ENCODE assay signal across 23 mouse cellular contexts in the genomic region with DNA sequence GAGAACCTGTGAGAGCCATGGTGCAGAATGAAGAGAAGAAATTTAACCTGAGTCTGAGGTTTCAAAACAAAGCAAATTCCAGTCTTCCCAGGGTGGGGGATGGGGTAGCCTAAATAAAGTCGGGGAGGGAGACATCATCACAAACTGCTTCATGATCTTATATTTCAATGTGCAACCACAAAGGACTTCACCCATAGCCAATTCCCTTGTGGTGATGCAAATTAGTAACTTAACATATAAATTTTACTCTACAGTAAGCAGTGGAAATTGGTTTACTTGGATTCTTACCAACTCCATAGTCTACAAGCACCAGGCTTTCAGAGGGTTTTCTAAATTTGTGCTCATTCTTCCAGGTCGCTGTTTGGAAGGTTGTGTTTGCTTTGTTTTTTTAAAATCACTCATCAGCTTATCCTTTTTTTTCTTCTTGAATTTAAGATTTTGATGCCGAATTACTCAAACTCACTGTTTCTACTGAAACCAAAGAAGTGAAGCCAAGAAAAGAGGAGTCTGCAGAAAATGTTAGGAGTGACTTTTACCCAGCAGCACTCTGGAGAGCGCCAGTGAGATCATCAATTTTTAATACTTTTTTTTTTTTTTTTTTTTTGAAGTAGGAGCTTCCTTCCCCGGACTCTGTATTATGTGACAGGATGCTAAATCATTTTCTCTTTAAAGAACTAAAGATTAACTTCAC. TPM values are rescaled to one million over a fixed set of nuclear protein-coding genes. Genes with fewer than 3 reads are reported as not detected.
DNase-seq lines count a peak whose midpoint lies in the region; ATAC-seq and TF ChIP-seq lines count a peak whose summit lies in the region.
"Had no signal": no experiment of that assay in that cellular context is flagged by ENCODE, and none has a peak within 500 bp of the region (broad histone marks: within the 10 kb centered on the region; RNA-seq: fewer than 3 reads in every experiment).

No protein-coding gene starts in this region.

- TF ChIP-seq POLR2A in CH12.LX (IDR thresholded peaks at IDR 0.05; ENCODE audit: low read depth, low read length) (no peak), MEL (IDR thresholded peaks at IDR 0.05; ENCODE audit: control insufficient read depth in 1 of 2, insufficient read depth in 1 of 2, low read depth in 1 of 2, low read length in 2 of 2, poor library complexity in 1 of 2) (no peak)

- 0 out of 2 replicates have a peak, but pooled peaks cover 3% of the 10 kb centered on the region for H3K4me1 ChIP-seq in embryonic facial prominence, embryonic 14.5 days (ENCODE audit: control insufficient read depth, insufficient read depth, low read length)
- no peaks in the 10 kb centered on the region; the same call in 1 of the 2 replicates for H3K4me1 ChIP-seq in embryonic facial prominence, embryonic 10.5 days
- no peaks in the 10 kb centered on the region for H3K4me1 ChIP-seq in CH12.LX (ENCODE audit: control insufficient read depth in 1 of 2, insufficient read depth in 2 of 2)
- H3K4me1 ChIP-seq in MEL (ENCODE audit: control insufficient read depth in 1 of 2, insufficient read depth in 2 of 2, low read length in 2 of 2): peaks cover 0 to 2% of the 10 kb centered on the region in 2 experiments; a peak in 1 of 4 replicates
- no peaks in the 10 kb centered on the region for H3K4me1 ChIP-seq in forebrain, embryonic 13.5 days
- no peaks in the 10 kb centered on the region for H3K4me1 ChIP-seq in intestine, postnatal 0 days (replicated peaks; ENCODE audit: control insufficient read depth, insufficient read depth, low read length)
- H3K4me1 ChIP-seq: forebrain, embryonic 12.5 days; forebrain, embryonic 15.5 days had no signal

- no peak overlapping the region for H3K4me2 ChIP-seq in embryonic facial prominence, embryonic 14.5 days (ENCODE audit: low read depth, low read length)
- H3K4me2 ChIP-seq in CH12.LX (ENCODE audit: insufficient read depth, low read depth, poor library complexity, severe bottlenecking): no peak overlapping the region
- H3K4me2 ChIP-seq in forebrain, embryonic 13.5 days: no peak overlapping the region
- H3K4me2 ChIP-seq in intestine, postnatal 0 days (replicated peaks; ENCODE audit: low read depth): no peak overlapping the region
- H3K4me2 ChIP-seq: embryonic facial prominence, embryonic 13.5 days; forebrain, embryonic 12.5 days; forebrain, embryonic 15.5 days had no signal

- TF ChIP-seq CTCF in CH12.LX (conservative IDR thresholded peaks at IDR 0.05 in 1 of 2, IDR thresholded peaks at IDR 0.05 in 1 of 2; ENCODE audit: low read depth in 2 of 2, low read length in 2 of 2) (no peak), MEL (IDR thresholded peaks at IDR 0.05 in 2 of 3, conservative IDR thresholded peaks at IDR 0.05 in 1 of 3; ENCODE audit: control insufficient read depth in 1 of 3, insufficient read depth in 1 of 3, low read depth in 2 of 3, low read length in 3 of 3, poor library complexity in 1 of 3, severe bottlenecking in 1 of 3) (no peak)
- TF ChIP-seq CTCF in intestine, postnatal 0 days (IDR thresholded peaks at IDR 0.05; ENCODE audit: low read depth): no peak

- WGBS in embryonic facial prominence, embryonic 14.5 days: 62% methylated on average over 5 of the region's 5 CpGs
- 75% methylated on average over 5 of the region's 5 CpGs for WGBS in embryonic facial prominence, embryonic 10.5 days
- 84% methylated on average over 5 of the region's 5 CpGs for WGBS in forebrain, embryonic 13.5 days
- WGBS in intestine, postnatal 0 days: 59% methylated on average over 5 of the region's 5 CpGs

- H3K36me3 ChIP-seq in embryonic facial prominence, embryonic 14.5 days (ENCODE audit: control insufficient read depth, insufficient read depth, low read length): no peaks in the 10 kb centered on the region
- H3K36me3 ChIP-seq in embryonic facial prominence, embryonic 10.5 days (replicated peaks): no peaks in the 10 kb centered on the region
- H3K36me3 ChIP-seq in CH12.LX (replicated peaks in 1 of 2; ENCODE audit: control insufficient read depth in 1 of 2, insufficient read depth in 1 of 2, low read length in 1 of 2) (no peaks in the 10 kb centered on the region), MEL (ENCODE audit: control insufficient read depth in 1 of 2, insufficient read depth in 2 of 2, low read length in 2 of 2) (no peaks in the 10 kb centered on the region)
- no peaks in the 10 kb centered on the region for H3K36me3 ChIP-seq in forebrain, embryonic 13.5 days (ENCODE audit: poor library complexity, severe bottlenecking)
- no peaks in the 10 kb centered on the region for H3K36me3 ChIP-seq in intestine, postnatal 0 days (ENCODE audit: control insufficient read depth, insufficient read depth)
- H3K36me3 ChIP-seq: embryonic facial prominence, embryonic 13.5 days; forebrain, embryonic 12.5 days; forebrain, embryonic 15.5 days; G1E had no signal

- no peak for TF ChIP-seq RAD21 in CH12.LX (IDR thresholded peaks at IDR 0.05; ENCODE audit: low read depth, low read length)
- no peak for TF ChIP-seq RAD21 in MEL (IDR thresholded peaks at IDR 0.05; ENCODE audit: low read depth, low read length)

- H3K9me3 ChIP-seq in embryonic facial prominence, embryonic 14.5 days (ENCODE audit: control insufficient read depth, low read length): no peaks in the 10 kb centered on the region
- no peaks in the 10 kb centered on the region for H3K9me3 ChIP-seq in embryonic facial prominence, embryonic 10.5 days
- no peaks in the 10 kb centered on the region for H3K9me3 ChIP-seq in CH12.LX (replicated peaks; ENCODE audit: low read length)
- no peaks in the 10 kb centered on the region for H3K9me3 ChIP-seq in MEL (replicated peaks; ENCODE audit: insufficient read depth, low read length)
- H3K9me3 ChIP-seq in forebrain, embryonic 13.5 days (replicated peaks): no peaks in the 10 kb centered on the region
- H3K9me3 ChIP-seq in intestine, postnatal 0 days (ENCODE audit: control insufficient read depth): no peaks in the 10 kb centered on the region
- H3K9me3 ChIP-seq: embryonic facial prominence, embryonic 13.5 days; forebrain, embryonic 12.5 days; forebrain, embryonic 15.5 days; G1E had no signal

- no peak overlapping the region for H3K4me3 ChIP-seq in embryonic facial prominence, embryonic 14.5 days (ENCODE audit: low read depth, low read length)
- H3K4me3 ChIP-seq in embryonic facial prominence, embryonic 10.5 days: no peak overlapping the region
- H3K4me3 ChIP-seq in CH12.LX (replicated peaks in 1 of 3; ENCODE audit: low read depth in 2 of 3, low read length in 2 of 3, poor library complexity in 1 of 3) (no peak overlapping the region), MEL (ENCODE audit: control insufficient read depth in 1 of 2, insufficient read depth in 1 of 2, low read depth in 2 of 2, low read length in 2 of 2) (no peak overlapping the region)
- no peak overlapping the region for H3K4me3 ChIP-seq in forebrain, embryonic 13.5 days
- H3K4me3 ChIP-seq in intestine, postnatal 0 days (ENCODE audit: low read depth, low read length): no peak overlapping the region
- H3K4me3 ChIP-seq: embryonic facial prominence, embryonic 13.5 days; forebrain, embryonic 12.5 days; forebrain, embryonic 15.5 days had no signal

- in situ Hi-C loops in CH12.LX (cut with MboI; ENCODE audit: low pct_ligation_motif_present, low pct_unique_long_range_greater_than_20kb, low sequenced_read_pairs): no loop called here

- dilution Hi-C loops in CH12.LX (cut with MboI; ENCODE audit: extremely low pct_ligation_motif_present, extremely low pct_unique_long_range_greater_than_20kb, low sequenced_read_pairs): no loop called here

- H3K27ac ChIP-seq in embryonic facial prominence, embryonic 14.5 days (replicated peaks; ENCODE audit: low read depth, low read length): no peak overlapping the region
- H3K27ac ChIP-seq in embryonic facial prominence, embryonic 10.5 days (replicated peaks): no peak overlapping the region
- no peak overlapping the region for H3K27ac ChIP-seq in CH12.LX (ENCODE audit: insufficient read depth, low read depth)
- no peak overlapping the region for H3K27ac ChIP-seq in MEL (ENCODE audit: control insufficient read depth, low read depth, low read length)
- no peak overlapping the region for H3K27ac ChIP-seq in forebrain, embryonic 13.5 days
- H3K27ac ChIP-seq in intestine, postnatal 0 days (ENCODE audit: low read depth, low read length): no peak overlapping the region
- H3K27ac ChIP-seq: embryonic facial prominence, embryonic 13.5 days; forebrain, embryonic 12.5 days; forebrain, embryonic 15.5 days had no signal

- peak; percentile 63 for ATAC-seq in embryonic facial prominence, embryonic 14.5 days (ENCODE audit: low read depth)
- ATAC-seq in forebrain, embryonic 13.5 days: no peak
- ATAC-seq in intestine, postnatal 0 days: no peak
- ATAC-seq: CD4-positive, CD25-positive, alpha-beta regulatory T cell, adult 4 months; forebrain, embryonic 15.5 days; forebrain, postnatal 0 days had no signal

- TF ChIP-seq EP300 in CH12.LX (IDR thresholded peaks at IDR 0.05; ENCODE audit: low read length): no peak
- TF ChIP-seq EP300 in MEL (IDR thresholded peaks at IDR 0.05; ENCODE audit: low read depth in 1 of 2, low read length in 2 of 2): no peak

- H3K79me2 ChIP-seq in CH12.LX (replicated peaks; ENCODE audit: control insufficient read depth, extremely low read depth, insufficient read depth, poor library complexity, severe bottlenecking) (no peaks in the 10 kb centered on the region), MEL (ENCODE audit: control insufficient read depth, insufficient read depth, low read length, poor library complexity) (no peaks in the 10 kb centered on the region)

- no peak overlapping the region for H3K9ac ChIP-seq in embryonic facial prominence, embryonic 14.5 days (ENCODE audit: low read depth, low read length)
- H3K9ac ChIP-seq in CH12.LX (ENCODE audit: insufficient read depth, low read depth): no peak overlapping the region
- no peak overlapping the region for H3K9ac ChIP-seq in MEL (ENCODE audit: control insufficient read depth, low read depth, low read length, poor library complexity, severe bottlenecking)
- no peak overlapping the region for H3K9ac ChIP-seq in forebrain, embryonic 13.5 days
- no peak overlapping the region for H3K9ac ChIP-seq in intestine, postnatal 0 days (ENCODE audit: low read depth, low read length)
- H3K9ac ChIP-seq: embryonic facial prominence, embryonic 13.5 days; forebrain, embryonic 12.5 days; forebrain, embryonic 15.5 days; forebrain, postnatal 0 days had no signal

- H3K27me3 ChIP-seq in embryonic facial prominence, embryonic 14.5 days (replicated peaks; ENCODE audit: control insufficient read depth, insufficient read depth, low read length): no peaks in the 10 kb centered on the region
- H3K27me3 ChIP-seq in embryonic facial prominence, embryonic 10.5 days (replicated peaks; ENCODE audit: low read depth, poor library complexity, severe bottlenecking): no peaks in the 10 kb centered on the region
- no peaks in the 10 kb centered on the region for H3K27me3 ChIP-seq in CH12.LX (replicated peaks)
- no peaks in the 10 kb centered on the region; a peak in 2 of 4 replicates for H3K27me3 ChIP-seq in MEL (ENCODE audit: control insufficient read depth in 1 of 2, insufficient read depth in 2 of 2, low read length in 2 of 2)
- H3K27me3 ChIP-seq in forebrain, embryonic 13.5 days: no peaks in the 10 kb centered on the region
- H3K27me3 ChIP-seq in intestine, postnatal 0 days (replicated peaks; ENCODE audit: control insufficient read depth, insufficient read depth, low read length): no peaks in the 10 kb centered on the region
- H3K27me3 ChIP-seq: embryonic facial prominence, embryonic 13.5 days; forebrain, embryonic 12.5 days; forebrain, embryonic 15.5 days had no signal

- peak; percentile 68 for DNase-seq in embryonic facial prominence, embryonic 14.5 days (ENCODE audit: low spot score)
- DNase-seq in embryonic facial prominence, embryonic 10.5 days (ENCODE audit: low spot score): no peak
- DNase-seq in CH12.LX (ENCODE audit: extremely low read depth) (no peak), MEL (ENCODE audit: low read depth, low spot score) (no peak)
- DNase-seq in retina, postnatal 1 day: peak; percentile 1
- DNase-seq in kidney, postnatal 25 days: no peak
- DNase-seq: adrenal gland, adult 2 months; adrenal gland, postnatal 10 days; adrenal gland, postnatal 25 days; B cell, adult 2 months; cerebellum, adult 11 months; cerebellum, adult 18-20 months; cerebellum, adult 8-10 months; cerebellum, adult 9-11 months; cerebellum, postnatal 14 days; forebrain, postnatal 0 days had no signal

RNA-seq across cellular contexts. Expression of a gene that starts 41.5 kb away (rescaled TPM):
- 6.1 and 6.8 TPM in 2 replicates for polyA plus RNA-seq in embryonic facial prominence, embryonic 14.5 days (2014; fragmentation: Nextera tagmentation; extraction: Ambion mirVana)
- polyA plus RNA-seq in embryonic facial prominence, embryonic 10.5 days (2016; fragmentation: Nextera tagmentation; extraction: Ambion mirVana): 2.2 and 2.5 TPM in 2 replicates
- total RNA-seq in CH12.LX (2012; rRNA removed) (7.0 and 7.3 TPM in 2 replicates), CH12.LX (2014; rRNA removed) (22.2 and 25.3 TPM in 2 replicates), MEL (2012; rRNA removed) (14.1 and 14.4 TPM in 2 replicates)
- polyA plus RNA-seq in CH12.LX (2012; ENCODE audit: insufficient read length, low read depth) (9.7 and 12.2 TPM in 2 replicates), MEL (2012; ENCODE audit: insufficient read depth in 1 of 2, insufficient read length in 2 of 2, low read depth in 1 of 2, low replicate concordance in 2 of 2, missing spikeins in 1 of 2) (10 to 100 TPM in 1 of 2 experiments, not detected in 1; 13.2 TPM)
- polyA plus RNA-seq in forebrain, embryonic 13.5 days (2015; fragmentation: Nextera tagmentation; extraction: Ambion mirVana): 1.5 and 1.6 TPM in 2 replicates
- 8.3 and 8.7 TPM in 2 replicates for polyA plus RNA-seq in intestine, postnatal 0 days (2015; fragmentation: Nextera tagmentation; extraction: Ambion mirVana)

Comparison
In these comparisons a context has a peak if more than half of its experiments do, and no peak if none do; other contexts are left out.
1. DNase-seq: peak in embryonic facial prominence, embryonic 14.5 days (single experiment) and retina, postnatal 1 day (single experiment); none in embryonic facial prominence, embryonic 10.5 days (single experiment), CH12.LX (single experiment), MEL (single experiment) and kidney, postnatal 25 days (0 of 2).